Mouse (Mus musculus) heart, postnatal 25 days (tissue): ENCODE data around the gene Gsk3b. TPM values are rescaled to one million over a fixed set of nuclear protein-coding genes. Genes with fewer than 3 reads are reported as not detected.
"Not testable (repeated sequence)": the region's sequence is repeated elsewhere in the genome, so short reads cannot be mapped to it uniquely, and the experiment has no call there.

Experiments
- DNase-seq: peaks from one replicate; pipeline ENCODE4 v3.0.0; 2022; ENCODE audit warnings: low spot score
- intact Hi-C: fragments of 180-260 bp; cut with DNase I; formaldehyde crosslinking; loops from one replicate; pipeline ENCODE4 v1.15.1; 2025
- total RNA-seq, 2 experiments: library from RNA; stranded (reverse); gene quantifications; 2 replicates each; pipeline ENCODE4 v1.2.3; 2021

The Gsk3b gene
- 10 to 100 TPM; 52.7 to 55.2 TPM for total RNA-seq

DNA sequence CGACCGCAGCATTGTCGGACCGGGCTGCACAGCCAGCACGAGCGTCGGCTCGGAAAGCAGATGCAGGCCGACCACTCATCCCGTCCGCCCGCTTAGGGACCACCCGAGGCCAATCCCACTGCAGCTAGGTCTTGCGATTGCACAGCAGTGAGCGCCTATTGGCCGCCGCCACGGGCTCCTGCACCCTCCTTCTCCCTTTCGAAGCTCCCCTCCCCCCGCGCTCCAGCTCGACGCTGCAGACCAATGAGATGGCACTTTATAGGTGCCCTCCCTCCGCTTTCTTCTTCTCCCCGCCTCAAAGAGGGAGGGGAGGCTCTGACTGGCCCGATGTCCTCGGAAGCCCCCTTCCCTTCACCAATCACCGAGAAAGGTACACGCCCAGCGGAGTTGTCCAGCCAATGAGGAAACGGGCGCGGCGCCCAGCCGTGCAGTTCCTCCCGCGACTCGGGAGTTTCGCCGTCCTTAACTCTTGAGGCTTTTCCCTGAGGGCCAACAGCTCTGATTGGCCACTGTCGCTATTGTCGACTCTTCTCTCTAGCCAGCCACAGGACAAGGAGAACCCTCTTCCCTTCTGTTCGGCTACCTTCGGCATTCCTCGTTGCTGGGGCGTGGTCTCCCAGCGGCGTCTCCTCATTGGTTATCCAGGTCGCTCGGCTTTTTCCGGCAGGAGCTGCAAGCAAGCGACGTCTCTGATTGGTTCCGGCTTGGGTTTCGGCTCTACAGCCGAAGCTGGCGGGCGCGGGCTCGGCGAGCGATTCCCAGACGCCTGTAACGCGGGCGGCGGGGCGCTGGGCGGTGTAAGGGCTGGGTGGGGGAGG, at the start of gene Gsk3b:
Gene Gsk3b, plus strand, starts transcription at position 373 of the 818 bp plus-strand sequence.
- DNase-seq, result peak; percentile 100
- intact Hi-C loops, result loop anchor here (2.0 to 5.0 kb wide), 2 partner anchors 97 to 106 kb away; no protein-coding TSS in a partner anchor

DNA sequence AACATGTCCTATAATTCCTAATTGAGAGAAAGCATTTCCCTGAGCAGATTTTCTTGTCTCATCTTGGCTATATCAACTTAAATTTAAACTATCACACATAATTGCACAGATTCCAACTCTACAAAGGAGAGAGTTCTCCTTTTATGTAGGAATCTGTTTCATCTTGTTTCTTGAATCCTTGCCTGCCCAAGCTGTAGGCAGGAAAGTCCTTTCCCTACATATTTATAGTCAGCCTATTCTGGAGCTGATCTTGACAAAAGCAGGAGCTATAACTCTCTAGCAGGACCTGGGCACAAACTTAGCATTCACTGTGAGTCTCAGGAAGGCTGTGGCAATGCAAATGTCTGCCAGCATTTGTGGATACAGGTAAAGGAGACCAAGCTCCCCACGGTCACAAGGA, 46.6 kb upstream of the Gsk3b start:
- intact Hi-C loops, result no loop called here
- no peak for DNase-seq

DNA sequence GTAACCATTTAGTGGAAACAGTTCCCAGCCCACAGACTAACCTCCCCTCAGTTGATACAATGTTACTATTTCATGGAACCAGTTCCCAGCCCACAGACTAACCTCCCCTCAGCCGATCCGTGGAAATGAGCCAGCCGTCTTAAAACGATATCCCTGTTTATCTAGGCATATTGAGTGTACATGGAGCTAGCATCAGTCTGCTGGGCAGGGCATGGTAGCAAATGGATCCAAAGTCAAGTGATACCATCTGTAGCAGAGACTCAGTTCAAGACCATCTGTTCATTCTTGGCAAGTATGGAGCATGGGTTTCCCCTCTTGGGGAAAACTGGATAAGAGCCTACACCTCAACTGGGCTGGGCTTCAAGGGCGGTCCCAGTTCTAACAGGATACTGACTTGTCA, 44.2 kb upstream of the Gsk3b start:
- intact Hi-C loops, result no loop called here
- no peak for DNase-seq

DNA sequence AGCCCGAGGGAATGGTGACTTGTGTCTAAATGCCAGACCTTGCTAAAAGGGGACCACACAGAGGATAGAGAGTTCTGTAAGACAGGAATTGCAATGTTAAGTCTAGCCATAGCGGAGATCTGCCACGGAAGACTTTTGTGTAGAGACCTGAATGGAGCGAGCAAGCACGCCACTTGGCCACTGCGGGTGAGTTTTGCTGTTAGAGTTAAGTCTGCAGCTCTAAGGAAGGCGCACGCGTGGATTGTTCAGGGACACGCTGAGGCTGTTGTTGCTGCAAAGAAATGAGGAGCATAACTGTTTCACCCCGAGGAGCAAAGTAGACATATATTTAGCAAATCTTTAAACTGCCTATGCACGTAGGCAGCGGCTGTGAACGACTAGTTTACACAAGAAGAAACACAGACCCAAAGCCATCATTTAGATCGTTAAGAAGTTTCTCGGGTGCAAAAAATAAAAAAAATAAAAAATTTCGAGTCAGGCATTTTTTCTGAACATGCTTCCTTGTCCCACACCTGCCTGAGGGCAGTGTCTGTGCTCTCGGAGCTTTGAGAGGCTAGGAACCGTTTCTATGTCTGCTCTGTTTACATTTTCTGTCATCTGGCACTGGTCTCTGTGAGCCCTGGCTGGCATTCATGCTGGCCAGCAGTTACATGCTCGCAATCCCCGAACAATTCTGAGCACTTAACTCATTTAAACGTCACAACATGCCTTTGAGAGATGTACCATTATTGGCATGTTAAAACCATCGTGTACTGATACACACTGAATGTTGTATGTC, 40.8 kb upstream of the Gsk3b start:
- DNase-seq, result no peak
- intact Hi-C loops, result no loop called here

DNA sequence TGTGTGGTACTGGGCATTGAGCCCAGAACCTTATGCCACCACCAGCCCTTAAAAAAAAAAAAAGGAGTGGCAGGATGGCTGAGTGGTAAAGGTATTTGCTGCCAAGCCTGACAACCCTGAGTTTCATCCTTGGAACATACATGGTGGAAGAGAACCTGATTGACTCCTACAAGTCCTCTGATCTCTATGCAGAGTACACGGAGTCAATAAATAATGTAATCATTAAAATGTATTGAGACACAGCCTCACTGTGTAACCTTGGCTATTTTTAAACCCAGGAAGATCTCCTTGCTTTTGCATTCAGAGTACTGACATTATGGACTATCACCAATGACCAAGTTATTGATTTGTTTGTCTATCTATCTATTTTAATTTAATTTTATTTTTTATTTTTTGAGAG, 30.9 kb upstream of the Gsk3b start:
- intact Hi-C loops, result no loop called here
- no peak for DNase-seq

- intact Hi-C loops, result no loop called here
These were observed 30.0 kb upstream of the Gsk3b start for GRCm38 (mm10) chr16:38058836-38059235.

DNA sequence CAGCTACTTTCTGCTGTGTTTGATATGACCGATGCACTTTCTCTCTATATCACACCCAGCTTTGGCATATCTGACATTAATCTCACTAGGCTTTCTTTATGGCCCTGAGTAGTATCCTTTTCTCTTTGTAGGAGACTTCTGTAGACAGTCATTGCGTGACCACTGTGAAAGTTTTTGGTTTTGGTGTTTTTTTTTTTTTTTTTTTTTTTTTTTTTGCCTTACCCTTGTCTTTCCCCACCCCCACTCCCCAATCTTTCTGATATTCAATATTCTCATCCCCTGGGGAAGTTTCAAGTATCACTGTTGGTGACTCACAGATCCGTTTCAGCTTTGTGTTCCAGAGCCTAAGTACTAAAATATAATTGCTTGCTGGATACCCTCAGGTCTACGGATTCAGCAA, 29.2 kb upstream of the Gsk3b start:
- intact Hi-C loops, result no loop called here
- no peak for DNase-seq

More at GRCm38 (mm10) chr16:38058836-38059235, 30.0 kb upstream of the Gsk3b start:
- DNase-seq, result no peak

DNA sequence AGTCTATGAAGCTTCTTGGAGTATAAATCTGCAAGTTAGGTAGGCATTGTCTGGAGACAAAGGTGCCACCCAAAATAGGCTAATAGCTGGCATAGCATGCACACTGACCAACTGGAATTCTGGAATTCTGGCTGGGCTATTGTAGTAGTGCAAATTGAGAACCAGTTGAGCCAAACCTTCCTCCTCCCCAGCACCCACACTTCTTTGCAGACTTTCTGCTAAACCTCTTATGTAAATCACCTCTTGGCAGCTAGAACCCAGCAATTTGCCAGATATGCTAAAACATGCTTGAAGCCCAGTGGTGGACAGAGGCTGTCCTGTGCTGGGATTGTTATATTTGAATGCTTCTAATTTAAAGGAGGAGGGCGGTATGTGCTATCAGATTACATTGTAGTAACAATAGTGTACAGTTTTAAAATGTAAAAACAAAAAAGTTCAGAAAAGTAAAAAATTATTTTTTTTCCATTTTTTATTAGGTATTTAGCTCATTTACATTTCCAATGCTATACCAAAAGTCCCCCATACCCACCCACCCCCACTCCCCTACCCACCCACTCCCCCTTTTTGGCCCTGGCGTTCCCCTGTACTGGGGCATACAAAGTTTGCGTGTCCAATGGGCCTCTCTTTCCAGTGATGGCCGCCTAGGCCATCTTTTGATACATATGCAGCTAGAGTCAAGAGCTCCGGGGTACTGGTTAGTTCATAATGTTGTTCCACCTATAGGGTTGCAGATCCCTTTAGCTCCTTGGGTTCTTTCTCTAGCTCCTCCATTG, 14.8 kb upstream of the Gsk3b start:
- intact Hi-C loops, DNase-seq: not testable (repeated sequence)

DNA sequence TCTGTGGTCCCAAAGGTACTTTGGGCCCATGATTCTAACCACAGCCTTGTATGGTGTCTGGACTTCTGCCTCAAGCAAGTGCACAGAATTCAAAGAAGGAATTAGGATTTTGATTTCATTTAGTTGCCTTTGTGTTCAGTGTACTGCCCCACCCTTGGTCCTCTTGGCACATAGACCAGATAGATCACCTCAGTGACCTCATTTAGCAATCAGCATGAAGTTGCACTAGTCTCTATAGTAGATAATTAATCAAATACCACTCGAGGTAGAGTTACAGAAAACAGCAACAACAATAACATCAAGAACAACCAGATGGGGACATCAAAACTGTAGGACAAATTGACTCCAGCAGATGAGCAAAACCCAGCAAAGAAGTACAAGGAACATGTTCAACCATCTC, 8.6 kb upstream of the Gsk3b start:
- DNase-seq, result no peak
- intact Hi-C loops, result no loop called here

DNA sequence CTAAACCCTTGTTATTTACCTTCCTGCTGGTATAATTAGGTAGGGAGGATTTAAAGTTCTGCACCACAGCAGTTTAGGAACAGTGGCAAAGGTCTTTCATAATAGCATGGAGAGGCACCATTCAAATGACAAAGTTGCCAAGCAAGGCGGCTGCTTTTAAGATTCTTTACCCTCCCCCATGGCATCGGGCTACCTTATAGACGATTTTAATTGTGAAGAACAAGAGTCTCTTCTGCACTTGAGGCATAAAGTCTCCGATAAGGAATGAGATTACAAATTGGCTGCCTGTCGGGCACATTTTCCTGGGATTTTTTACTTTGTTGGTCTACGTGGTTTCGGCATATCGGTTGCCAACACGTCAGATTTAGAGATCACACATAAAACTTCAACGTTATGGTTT, 1.6 kb upstream of the Gsk3b start:
- intact Hi-C loops, result loop anchor here (5.0 kb wide), 1 partner anchor 95 kb away; no protein-coding TSS in a partner anchor
- DNase-seq, result no peak

DNA sequence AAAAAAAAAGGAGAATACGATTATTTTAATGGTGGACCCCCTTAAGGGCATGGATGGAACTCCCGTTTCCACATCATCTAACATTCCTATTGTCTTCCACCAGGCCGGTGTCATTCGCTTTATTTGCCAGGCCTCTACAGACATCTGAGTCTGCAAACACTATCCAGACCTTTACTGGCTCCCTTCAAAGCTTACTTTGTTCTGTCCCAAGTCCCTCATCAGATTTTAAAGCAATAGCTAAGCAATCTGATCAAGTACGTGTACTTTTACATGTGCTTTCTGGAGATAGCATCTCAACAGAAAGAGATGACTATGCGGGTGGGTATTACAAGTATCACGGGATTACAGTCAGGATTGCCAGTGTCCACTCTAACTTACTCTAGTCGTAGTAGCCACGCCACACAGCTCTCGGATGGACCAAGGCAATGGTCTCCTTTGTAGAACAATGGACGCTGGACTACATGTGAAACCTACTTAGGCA, 1.1 kb upstream of the Gsk3b start:
- intact Hi-C loops, result loop anchor here (2.0 to 5.0 kb wide), 2 partner anchors 95 to 107 kb away; no protein-coding TSS in a partner anchor
- DNase-seq, result no peak

DNA sequence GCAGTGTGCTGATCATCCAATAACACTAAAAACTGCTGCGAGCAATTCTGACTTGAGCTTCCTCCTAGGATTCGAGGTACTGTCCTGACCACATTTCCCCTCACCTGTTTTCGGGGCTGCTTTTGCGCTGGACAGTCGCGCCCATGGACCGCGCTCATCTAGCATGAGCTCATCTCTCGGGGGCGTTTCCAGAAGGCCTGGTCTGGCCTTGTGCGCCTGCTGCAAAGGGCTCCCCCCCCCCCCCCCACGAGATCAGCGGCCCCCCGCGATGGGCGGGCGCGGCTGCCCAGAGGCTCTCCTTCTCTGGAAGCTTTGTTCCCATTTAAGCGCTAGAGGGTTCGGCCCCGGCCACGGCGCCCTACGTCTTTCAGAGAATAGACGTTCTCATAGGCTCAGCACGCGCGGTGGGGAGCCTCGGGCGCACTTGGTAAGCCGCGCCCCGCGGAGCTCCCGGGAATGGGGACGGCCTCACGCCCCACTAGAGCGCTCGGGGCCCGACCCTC, 624 bp upstream of the Gsk3b start:
- no peak for DNase-seq
- intact Hi-C loops, result loop anchor here (2.0 to 5.0 kb wide), 2 partner anchors 96 to 107 kb away; no protein-coding TSS in a partner anchor

- intact Hi-C loops, result loop anchor here (2.0 to 5.0 kb wide), 4 partner anchors 48 to 222 kb away; partner anchors contain the start of gene Lrrc58
- DNase-seq, result no peak
These were observed 808 bp downstream of the Gsk3b start for GRCm38 (mm10) chr16:38089447-38090170.

DNA sequence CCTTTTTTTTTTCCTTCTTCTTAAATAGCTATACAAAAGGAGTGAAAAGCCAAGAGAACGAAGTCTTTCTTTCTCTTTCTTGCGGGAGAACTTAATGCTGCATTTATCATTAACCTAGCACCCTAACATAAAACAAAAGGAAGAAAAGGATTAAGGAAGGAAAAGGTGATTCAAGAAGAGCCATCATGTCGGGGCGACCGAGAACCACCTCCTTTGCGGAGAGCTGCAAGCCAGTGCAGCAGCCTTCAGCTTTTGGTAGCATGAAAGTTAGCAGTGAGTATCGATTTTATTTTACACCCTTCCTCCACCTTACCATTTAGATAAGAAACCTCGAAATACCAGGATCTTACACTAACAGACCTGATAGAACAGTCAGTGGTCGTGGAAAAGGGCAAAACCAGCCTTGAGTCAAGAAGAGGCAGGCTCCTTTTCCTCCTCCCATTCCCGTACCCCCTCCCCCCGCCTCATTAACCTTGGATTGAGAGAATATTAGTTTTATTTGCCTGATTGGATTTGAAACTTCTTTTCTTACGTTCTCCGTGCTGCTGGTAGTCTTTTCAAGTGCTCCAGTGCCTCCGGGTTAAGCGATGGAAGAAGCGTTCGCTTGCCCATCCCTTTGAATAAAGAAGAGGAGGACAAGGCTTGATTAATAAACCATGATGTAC, 1.7 kb downstream of the Gsk3b start:
- no peak for DNase-seq
- intact Hi-C loops, result loop anchor here (5.0 kb wide), 2 partner anchors 47 to 223 kb away; partner anchors contain the start of gene Lrrc58

DNA sequence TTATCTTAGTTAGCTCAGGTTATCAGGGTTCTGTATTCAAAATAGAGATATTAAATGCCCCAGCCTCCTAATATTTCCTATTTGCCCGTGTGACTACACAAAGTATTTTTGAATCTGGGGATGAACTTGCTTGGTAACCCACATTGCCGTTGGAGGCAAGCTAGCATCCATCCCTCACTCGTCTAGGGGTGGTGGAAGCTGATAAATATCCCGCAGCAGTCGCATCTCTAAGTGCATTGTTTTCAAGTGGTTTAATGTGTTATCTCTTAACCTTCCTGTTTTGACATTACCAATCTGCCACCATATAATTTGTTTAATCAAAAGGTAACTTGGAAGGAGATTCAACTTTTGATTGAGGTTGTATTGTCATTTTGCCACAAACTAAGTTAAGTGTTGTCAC, 2.2 kb downstream of the Gsk3b start:
- no peak for DNase-seq
- intact Hi-C loops, result loop anchor here (5.0 kb wide), 2 partner anchors 46 to 224 kb away; partner anchors contain the start of gene Lrrc58

DNA sequence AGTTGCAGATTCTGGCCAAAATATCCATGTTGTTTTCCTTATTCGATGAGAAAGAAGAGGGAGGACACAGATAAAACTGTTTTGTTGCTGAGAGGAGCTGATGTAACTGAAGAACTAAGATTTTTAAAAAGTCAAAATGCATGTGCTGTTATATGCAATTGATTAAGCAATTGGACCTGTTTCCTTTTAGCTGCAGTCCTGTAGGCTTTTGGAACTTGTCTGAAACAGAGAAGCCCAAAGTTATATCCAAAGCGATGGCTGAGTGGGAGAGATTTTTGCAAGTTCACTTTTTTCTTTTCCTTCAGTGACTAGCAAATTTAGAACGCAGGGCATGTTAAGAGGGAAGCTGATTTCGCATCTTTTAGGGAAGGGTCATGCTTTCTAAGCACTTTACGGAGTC, 2.9 kb downstream of the Gsk3b start:
- DNase-seq, result no peak

DNA sequence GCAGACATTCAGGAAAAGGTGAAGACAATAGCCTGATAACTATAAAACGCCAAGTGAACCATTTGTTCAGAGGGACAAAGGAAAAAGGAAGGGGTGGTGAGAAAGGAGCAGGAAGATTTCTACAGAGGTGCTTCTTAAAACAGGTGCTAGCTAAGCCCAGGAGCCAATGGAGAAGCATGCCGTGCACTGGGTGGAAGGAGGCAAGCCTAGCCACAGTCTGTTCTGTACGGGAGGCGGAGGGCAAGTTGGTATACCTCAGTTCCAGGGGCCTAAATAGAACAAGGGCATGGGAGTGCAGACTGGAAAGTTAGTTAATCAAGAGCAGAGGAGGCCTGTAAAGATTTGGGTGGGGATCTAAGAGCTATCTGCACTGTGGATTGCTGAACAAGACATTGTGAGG, 3.8 kb downstream of the Gsk3b start:
- no peak for DNase-seq
- intact Hi-C loops, result loop anchor here (5.0 kb wide), 2 partner anchors 45 to 225 kb away; partner anchors contain the start of gene Lrrc58

More for the DNA sequence above, 2.9 kb downstream of the Gsk3b start:
- intact Hi-C loops, result loop anchor here (5.0 kb wide), 2 partner anchors 46 to 224 kb away; partner anchors contain the start of gene Lrrc58

DNA sequence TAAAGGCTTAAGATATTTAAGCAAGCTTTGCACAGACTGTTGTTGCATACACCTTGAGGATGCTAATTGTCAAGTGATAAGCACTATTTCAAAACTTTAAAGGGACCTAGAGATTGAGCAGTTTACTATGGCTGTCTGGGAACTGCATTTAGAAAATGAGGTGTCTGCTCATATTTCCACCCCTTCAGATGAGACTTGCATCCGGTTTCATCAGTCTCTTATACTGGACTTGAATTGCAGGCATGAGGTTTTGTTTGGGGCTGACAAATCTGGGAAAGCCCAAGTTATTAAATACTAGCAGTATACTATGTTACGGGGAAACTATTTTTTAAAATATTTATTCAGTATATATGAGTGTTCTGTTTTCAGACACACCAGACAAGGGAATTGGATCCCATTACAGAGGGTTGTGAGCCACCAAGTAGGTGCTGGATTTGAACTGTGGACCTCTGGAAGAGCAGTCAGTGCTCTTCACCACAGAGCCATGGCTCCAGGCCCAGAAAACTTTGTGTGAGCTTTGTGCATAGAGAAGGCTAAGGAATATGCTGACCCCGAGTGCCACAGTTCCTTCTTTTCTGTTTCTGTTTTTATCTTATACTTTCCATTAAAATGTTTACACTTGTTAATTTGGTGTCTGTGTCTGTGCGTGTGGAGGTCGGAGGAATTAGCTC, 6.5 kb downstream of the Gsk3b start:
- DNase-seq, result no peak
- intact Hi-C loops, result no loop called here
